Mouse (Mus musculus) G1E (cell line): Measurements from ENCODE around the gene Sorcs2.

Source experiments
- GATA1 ChIP-seq: IDR thresholded peaks from 2 replicates; pipeline ENCODE4 v1.6.1; 2012; ENCODE audit warnings: borderline replicate concordance, low read length, inconsistent platforms, mixed read lengths
- POLR2AphosphoS5 ChIP-seq: IDR thresholded peaks from 2 replicates; pipeline ENCODE4 v1.6.1; 2012; ENCODE audit warnings: low read depth, low read length, inconsistent platforms; ENCODE audit not compliant: insufficient replicate concordance

- TF ChIP-seq GATA1 (no peak), POLR2AphosphoS5 (no peak)
Measured at GRCm38 (mm10) chr5:36168963-36169650, 228.8 kb downstream of the Sorcs2 start.
